Mouse (Mus musculus) cerebellum, adult 18-20 months (tissue): ENCODE results near the gene Riiad1.
A peak's percentile ranks its signal among the peaks of the same experiment; 100 is the strongest.

Experiments used
- DNase-seq, 2 experiments: peaks; one replicate each; pipeline ENCODE4 v3.0.0; 2021

Gene Riiad1

DNA sequence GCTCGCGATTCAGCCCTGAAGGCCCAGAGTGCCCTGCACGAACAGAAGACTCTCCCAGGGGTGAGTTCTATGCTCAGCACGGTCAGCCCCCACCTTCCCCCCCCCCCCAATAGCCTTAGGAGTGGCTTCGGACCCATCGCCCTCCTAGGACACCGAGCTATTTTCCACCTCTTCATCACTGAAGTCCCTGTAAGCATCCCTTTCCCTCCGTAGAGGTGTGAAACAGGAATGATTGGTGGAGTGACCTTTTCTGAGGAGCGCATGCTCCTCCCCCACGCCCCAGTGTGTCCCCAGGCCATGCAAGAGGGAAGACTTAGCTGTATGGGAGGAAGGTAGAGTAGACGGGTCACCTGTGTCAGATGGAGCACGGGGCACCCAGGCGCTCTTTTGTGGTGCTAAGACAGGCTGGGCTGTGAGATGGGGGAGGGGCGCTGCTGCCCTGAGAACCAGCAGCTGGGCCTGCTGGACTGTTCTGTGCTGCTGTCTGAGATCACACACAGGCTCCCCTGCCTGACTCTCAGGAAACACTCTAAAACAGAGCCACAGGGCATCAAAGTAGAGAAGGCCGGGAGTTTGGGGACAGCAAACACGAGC is at the start of gene Riiad1:
Gene Riiad1, minus strand, starts transcription at position 51 of the 594 bp plus-strand sequence.
- DNase-seq = no peak

DNA sequence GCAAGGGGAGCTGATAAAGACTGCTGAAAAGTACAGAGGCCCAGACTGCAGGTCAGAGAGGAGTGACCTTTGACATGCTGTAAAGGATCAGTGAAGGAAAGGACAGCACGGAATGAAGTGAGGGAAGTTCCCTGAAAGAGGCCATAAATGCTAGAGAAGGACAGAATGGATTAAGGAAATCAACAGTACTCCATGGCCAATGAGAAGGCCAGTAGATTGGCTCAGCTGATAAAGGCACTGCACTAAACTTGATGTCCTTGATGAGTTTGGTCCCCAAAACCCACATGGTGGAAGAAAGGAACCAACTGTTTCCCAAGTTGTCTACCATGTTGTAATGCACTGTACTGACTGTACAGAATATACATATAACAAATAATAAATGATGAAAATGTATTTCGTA is 46.6 kb upstream of the Riiad1 start:
- DNase-seq = no peak

DNA sequence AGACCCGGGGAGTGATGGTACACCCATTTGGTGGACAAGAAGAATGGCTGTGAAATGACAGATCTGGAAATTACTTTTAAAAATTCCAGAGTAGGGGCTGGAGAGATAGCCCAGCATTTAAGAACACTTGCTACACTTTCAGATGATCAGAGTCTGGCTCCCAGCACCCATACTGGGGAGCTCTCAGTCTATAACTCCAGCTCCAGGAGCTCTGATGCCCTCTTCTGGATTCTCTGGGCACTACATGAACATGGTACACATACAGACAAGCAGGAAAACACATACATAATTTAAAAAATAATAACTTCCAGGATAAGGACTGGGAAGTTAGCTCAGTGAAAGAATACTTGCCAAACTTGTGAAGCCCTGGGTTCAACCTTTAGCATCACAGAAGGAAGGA is 26.5 kb upstream of the Riiad1 start:
- DNase-seq = peak in 1 of 2 experiments; percentile 12

DNA sequence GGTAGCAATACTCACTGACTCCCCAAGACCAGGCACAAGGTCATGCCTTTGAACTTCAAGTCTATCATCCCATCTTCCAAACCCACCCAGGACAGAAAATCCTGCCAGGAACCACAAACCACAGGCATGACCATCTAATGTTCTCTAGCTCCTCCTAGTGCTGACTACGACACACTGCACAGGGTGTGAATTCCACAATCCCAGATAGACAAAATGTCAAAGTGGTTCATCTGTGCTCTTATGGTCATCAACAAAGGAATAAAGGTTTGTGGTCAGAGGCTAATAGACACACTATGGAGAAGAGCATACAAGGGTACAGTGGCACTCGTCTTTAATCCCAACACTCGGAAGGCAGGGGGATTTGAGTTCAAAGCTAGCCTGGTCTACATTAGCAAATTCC is 22.1 kb upstream of the Riiad1 start:
- DNase-seq = peak; percentile 42 to 48

DNA sequence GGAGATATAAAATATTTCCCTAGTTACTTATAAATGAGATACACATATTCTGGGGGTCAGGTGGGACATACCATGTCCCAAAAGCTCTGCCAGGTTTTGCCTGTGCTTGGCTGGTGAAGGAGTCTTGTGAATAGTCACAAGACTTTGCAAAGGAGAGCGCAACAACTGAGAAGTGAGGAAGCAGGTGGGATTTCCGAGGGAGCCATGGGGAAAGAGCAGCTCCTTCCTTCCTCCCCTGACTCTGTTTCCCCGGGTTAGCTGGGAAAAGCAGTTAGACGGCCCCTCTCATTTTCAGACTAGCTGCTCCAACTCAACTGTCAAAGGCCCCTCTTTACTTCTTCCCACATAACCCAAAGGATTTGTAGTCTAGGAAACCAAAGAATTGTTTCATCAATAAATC is 17.0 kb upstream of the Riiad1 start:
- no peak for DNase-seq

DNA sequence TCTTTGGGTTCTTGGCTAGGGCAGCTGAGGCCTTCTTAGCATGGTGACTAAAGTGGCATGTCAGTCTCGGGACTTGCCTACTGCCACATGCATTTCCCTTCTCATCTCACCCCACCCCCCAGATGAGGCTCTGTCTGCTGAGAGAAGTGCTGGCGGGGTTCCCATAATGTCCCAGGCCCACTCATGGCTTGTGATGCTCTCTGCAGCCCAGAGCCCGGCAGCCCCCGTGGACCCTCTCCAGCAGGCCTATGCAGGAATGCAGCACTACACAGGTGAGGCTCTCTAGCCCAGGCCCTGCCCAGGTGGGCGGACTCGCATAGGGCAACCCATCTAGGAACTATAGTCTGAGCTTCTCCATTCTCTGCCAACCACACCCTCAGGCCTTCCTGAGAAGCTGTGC is 7.4 kb upstream of the Riiad1 start:
- no peak for DNase-seq

DNA sequence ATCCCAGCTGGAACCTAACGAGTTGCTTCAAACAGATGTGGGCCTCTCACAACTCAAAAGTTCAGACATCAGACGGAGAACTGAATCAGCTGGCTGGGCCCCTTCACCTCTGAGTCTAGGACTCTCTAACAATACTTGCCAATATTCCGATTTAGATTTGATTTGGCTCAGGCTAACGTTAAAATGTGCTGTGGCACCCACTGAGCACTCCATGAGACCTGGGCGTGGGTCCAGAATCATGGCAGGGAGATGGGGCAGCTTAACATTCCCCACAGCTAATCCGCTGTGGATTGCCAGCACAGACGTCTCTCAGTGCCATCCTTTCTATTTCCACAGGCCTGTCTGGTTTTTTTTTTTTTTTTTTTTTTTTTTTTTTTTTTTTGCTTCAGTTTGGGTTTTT is 5.8 kb upstream of the Riiad1 start:
- DNase-seq = no peak

DNA sequence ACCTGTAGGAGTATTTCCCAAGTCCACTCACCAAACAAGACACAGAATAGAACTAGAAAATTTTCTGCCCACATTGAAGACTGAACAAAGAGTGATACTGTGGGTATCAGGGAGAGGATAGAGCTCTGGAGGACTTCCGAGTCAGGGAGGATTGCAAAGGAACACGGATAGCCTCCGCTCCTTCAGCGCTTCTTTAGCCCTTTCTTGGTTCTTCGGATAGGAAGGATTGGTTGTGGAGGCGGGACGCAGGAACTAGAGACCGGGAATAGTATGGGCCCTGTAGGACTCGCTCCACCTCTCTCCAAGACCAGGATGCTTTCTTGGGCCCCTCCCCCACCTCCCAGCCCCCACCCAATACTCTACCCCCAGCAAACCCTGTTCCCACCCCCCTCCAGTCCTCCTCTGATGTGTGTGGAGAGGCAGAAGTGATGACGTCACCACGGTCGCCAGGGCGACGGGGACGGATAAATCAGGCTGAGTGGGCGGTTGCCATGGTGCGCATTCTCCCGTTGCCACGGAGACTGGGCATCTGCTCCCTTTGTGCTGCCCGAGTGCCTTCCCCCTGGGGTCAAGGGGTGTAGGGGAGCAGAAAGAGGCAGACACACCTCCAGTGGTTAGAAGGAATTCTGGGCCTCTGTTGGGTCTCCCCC is 3.8 kb upstream of the Riiad1 start:
- peak; percentile 75 to 83 for DNase-seq

DNA sequence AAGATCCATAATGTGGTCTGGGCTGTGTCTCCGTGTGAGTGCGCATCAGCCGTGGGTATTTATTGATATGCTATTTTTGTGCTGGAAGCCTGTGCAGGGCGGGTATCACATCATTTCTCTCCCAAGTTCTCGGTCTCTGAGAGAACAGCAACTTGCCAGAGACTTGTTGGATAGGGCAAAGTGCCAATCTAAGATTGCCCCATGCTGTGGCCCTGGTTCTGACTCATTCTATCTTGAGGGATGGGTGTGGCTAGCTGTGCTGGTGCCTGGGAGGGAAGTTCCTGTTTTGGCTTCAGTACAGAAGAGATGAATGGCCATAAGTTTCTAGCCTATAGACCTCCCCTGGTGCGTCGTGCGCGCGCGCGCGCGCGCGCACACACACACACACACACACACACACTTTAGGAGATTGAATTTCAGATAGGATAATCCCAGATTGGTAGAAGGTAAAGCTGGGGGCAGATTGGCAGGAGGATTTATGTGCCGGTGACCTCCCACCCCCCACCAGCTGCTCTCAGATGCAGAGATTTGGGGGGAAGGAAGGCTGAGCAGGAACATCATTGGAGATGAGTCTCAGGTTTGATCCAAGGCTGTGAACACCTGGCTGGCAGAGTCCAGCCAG is 2.7 kb upstream of the Riiad1 start:
- DNase-seq = no peak

DNA sequence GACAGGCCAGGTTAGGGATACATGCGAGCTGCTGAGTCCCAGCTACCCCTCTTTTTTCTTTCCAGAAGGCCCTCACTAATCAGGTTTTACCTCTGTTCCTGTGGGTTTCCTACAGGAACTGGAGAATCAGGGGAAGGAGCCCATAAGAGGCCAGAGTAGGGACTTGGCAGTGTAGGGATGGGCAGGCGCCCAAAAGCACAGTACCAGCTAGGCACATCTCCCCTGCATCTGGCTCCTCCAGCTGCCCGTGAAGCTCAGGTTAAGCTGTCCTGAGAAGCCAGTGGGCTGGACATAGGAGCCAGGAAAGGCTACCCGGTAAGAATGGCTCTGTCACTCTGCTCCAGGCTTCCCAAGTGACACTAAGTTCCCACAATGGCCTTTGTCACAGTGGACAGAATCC is 1.3 kb upstream of the Riiad1 start:
- no peak for DNase-seq

DNA sequence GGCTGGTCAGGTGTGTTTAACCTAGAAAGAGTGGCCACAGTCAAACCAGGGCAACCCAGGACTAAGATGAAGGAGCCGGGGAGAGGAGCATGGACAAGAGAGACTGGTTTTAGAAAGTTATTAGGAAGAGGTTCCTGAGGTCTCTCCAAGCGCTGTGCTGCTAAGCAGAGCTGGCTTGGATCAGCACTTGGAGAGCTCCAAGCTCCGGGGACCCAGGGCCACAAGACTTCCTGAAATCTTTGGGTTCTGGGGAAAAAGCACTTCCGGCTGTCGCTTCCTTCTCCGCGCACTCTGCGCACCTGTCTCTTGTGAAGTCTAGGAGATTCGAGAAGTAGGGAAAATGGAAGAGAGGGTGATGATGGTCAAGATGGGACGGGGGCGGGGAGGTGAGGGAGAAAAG is 577 bp downstream of the Riiad1 start:
- DNase-seq = no peak

DNA sequence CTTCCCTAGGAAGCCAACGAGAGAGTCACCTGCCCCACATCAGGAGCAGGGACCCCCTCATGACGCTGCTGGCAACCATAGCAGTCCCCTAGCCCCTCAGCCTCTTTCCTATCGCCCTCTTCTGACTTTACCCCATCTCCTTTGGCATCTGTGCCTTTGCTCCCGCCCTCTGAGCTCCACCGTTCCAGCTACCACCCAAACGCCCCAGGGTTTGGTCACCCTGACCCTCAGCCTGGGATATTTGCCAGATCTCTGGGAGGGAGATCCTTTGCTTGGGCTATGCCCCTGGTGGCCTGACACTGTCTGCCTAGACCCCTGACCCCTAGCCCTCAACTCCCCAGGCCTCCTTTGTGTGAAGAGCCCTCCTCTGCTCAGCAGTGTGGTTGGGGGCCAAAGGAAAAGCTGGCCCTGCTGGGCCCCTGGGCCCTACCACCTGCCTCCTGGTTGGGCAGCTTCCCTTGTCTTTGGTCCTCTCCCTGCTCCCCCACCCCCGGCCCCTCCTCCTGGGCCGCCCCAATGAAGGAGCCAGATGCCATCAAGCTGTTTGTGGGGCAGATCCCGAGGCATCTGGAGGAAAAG is 1.5 kb downstream of the Riiad1 start:
- peak in 1 of 2 experiments; percentile 49 for DNase-seq

DNA sequence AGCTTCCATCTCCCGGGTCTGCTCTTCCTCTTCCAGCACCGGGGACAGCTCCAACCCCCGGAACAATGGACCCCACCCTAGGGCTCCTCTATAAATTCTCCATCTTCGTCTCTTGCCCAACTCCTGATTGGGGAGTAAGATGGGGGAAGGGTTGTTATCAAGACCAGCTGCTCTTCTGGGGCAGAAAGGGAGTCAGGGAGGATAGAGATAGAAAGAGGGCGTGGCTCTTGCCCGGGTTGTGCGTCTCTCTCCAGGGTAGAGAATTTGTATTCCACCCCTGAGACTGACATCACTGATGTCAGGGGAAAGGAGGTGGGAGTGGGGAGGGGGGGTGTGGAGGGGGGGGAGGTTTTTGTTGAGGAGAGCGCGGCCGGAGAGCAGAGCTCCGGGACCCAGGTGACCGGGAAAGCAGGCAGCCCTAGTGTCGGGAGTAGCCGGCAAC is 2.1 kb downstream of the Riiad1 start, which contains the start of gene Celf3:
Gene Celf3, plus strand, starts transcription at position 315 of the 442 bp plus-strand sequence.
- peak; percentile 78 to 82 for DNase-seq

DNA sequence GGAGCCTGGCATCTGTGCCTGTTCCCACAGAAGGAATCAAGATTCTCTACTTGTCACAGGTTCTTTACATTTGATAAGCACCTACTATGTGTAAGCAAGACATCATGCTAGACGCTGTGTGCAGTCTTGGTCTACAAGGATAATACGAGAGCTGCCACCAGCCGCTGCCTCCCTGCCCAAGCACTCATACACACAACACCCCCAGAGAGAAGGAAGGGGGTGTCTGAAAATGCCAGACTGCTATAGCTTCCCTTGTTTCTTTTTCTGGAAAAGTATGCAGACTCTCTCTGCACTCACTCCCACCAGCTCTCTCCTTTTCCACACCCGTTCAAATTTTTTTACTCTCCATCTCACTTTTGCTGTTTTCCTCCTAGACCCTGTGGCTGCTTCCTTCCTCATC is 2.7 kb downstream of the Riiad1 start:
- DNase-seq = peak in 1 of 2 experiments; percentile 54

DNA sequence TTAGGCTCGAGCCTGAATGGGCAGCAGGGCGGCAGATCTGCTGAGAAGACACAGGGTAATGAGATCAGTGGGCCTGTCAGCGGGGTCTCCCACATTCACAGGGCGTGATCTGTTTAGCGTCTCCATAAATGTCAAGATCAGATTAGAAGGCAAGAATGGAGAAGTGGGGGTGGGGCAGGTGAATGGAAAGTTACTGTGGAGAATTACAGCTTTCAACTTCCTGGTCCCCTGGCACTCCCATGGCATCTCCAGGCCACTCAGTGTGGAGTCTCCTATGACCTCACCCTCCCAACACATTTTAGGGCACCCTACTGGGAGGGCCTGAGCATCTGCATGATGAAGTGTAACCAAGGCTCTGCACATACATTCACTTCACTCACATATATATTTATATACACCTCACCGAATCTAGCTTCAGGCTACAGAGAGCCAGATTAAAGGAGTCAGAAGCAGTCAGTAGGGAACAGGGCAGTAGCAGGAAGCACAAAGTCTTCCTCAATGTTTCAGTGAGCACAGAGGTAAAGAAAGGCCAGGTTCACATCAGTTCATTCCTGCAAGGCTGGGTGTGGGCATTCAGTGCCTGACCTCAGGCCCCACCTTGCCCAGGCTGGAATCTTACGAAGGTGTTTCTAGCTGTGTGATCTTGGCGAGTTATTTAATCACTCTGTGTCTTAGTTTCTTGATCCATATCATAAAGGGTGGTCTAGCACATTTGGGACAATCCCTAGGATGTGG is 3.7 kb downstream of the Riiad1 start:
- DNase-seq = no peak

DNA sequence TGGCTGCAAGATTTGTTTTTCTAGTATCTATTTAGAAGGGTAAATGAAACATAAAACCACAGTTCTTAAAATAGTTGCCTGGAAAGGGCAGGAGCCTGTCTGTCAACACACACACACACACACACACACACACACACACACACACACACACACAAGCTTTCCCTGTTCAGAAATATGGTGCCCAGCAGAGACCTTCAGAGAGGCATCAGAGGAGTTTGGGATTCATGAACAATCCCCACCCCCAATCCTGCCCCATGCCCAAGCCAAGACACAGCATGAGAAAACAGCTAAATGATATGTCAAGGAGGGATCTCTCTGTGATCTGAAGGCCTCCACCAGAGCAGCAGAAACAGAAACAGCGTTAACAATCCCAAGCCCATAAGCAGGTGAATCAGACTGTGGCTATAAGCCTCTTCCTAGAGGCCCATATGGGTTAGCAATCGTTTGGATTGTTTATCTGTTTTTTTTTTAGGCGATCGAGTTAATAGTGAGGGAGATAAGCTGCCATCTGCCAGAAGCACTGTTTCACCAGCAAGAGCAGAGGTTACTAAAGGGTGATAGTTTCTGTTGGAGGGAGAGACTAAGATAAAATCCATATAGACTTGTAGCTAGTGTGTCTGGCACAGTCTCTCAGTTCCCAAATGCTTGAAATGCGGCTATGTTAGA is 6.4 kb downstream of the Riiad1 start:
- no peak for DNase-seq

DNA sequence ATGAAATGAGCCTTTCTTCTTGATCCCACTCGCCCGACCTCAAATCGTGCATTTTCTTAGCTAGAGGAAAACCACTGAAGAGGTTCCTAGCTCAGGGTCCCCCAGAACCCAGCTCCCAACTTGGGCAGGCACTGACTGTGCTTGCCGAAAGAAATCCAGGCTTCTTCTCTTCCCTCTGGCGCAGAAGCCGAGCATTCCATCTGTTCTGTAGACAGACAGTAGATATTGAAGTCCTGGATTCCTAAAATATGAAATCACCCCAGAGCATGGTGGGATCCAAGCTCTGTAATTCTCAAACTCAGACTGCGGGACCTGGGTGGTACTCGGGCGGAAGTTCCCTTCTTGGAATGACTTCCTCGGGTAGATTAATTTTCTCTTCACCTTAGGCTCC is 7.0 kb downstream of the Riiad1 start:
- DNase-seq = no peak

DNA sequence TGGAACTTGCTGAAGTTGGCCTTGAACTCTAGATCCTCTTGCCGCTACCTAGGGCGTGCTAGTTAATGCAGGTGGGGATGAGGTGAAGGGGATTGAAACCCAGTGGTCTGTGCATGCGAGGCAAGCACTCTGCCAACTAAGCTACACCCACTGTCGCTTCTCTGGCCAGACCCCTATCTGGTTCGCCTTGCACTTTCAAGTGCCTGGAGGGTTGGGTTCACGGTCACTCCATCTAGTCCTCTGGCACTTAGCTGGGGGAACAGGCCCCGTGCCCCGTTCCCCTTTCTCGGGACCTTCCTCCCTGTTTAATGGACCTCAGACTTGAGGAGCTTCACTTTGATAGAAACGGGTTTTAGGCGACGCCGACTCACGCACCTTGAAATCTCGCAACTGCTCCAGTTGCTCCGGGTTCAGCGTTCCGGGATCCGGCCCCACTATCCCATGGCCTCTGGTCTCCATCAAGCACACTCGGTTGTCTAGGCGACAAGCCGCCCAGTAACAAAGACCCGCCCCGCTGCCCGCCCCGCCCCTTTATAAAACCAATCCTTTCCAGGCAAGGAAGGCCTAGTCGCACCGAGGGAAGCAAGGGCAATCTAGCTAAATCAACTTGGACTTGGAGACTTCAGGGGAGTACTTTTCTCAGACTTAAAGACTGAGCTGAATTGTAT is 7.6 kb downstream of the Riiad1 start:
- DNase-seq = no peak

DNA sequence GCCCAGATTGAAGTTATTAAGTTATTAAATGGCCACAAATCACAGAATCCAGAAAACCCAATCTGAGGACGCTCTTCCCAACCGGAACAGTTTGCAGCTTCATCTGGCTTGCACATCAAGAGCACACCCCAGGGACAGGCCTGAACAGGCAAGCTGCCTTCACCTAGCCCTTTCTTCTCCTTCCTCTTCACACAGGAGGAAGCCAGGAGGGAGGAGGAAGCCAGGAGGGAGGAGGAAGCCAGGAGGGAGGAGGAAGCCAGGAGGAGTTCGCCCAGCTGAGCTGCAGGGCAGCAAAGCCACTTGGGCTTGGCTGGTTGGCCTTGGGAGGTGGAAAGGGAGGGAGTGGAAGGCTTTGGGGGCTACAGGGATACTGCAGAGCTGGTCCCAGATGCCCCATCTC is 11.2 kb downstream of the Riiad1 start:
- no peak for DNase-seq

DNA sequence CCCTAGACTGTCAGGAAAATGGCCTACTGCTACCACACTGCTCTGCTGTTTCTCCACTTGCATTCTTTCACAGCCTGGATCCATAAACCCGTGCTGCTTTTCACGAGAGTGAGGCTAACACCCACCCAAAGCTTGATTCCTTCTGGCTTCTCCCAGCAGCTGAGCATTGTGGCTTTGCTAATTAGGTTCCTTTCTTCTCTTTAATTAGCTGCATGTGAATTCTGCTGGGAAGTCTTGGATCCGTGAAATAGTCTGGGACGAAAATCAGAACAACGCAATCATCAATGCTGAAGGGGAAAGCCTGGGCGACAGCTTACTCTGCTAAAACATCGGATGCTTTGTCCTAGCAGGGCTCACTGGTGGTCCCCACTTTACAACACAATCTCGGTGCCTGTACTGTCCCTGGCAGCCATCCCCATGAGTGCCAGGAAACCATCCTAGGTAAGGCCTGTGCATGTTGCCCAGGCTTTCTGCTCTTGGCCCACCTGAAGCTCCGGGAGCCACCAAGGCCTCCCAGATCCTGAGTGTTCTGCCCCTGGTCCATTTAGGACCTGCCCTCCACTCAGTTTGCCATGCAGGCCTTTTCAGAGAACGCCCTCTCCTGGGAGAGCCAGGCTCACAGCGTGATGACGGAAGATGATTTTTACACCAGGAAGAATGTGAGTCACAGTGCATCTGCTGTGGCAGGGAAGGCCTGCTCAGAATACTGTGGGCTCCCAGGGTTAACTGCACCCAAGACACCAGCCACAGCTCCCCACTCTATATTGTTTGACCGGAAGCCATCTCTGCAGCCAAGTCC is 14.3 kb downstream of the Riiad1 start:
- DNase-seq = no peak

DNA sequence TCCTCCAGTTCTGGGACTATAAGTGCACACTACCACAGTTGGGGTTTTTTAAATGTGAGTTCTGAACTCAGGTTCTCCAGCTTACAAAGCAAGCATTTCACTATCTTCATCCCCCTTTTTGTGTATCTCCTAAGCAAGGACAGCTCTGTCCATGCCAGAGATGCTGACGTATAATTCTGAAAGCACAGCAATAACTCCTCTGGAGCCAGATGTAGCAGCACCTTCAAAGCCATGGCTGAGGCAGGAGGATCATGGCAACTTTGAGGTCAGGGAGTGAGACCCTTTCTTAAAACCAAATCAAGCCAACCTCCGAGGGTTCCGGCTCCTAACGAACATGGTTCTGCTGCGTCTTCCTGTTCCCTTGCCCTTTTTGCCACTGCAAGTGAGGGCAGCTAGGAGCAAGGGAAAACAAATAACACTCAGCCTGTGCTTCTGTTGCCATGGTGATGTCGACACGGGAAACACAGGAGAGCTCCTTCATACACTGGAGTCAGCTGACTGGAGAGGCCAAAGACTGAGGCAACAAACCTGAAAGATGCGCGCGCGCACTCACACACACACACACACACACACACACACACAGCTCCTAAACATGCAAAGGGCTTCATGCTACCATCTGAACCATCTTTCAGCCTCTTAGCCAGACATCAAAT is 16.1 kb downstream of the Riiad1 start:
- DNase-seq = no peak
